10 mouse cellular contexts compared by ENCODE assay signal in genomic region chr8:117388370-117388769, GRCm38 (mm10).
A peak's percentile ranks its signal among the peaks of the same experiment; 100 is the strongest.
DNase-seq lines count a peak whose midpoint lies in the region; ATAC-seq lines count a peak whose summit lies in the region.
"Had no signal": no experiment of that assay in that cellular context is flagged by ENCODE, and none has a peak within 500 bp of the region (broad histone marks: within the 10 kb centered on the region; RNA-seq: fewer than 3 reads in every experiment).

No protein-coding gene starts in this region.

- DNase-seq in liver: no peak
- peak; percentile 52 for DNase-seq in adrenal gland, postnatal 25 days
- peak; percentile 57 for DNase-seq in kidney, adult 9 months
- no peak for DNase-seq in embryo, embryonic 10 days (ENCODE audit: low spot score)
- DNase-seq in cerebellum, postnatal 14 days: no peak
- DNase-seq: gastrocnemius, postnatal 10 days had no signal

- H3K9ac ChIP-seq in liver, embryonic 12.5 days: no peak overlapping the region
- H3K9ac ChIP-seq in neural tube, embryonic 15.5 days (replicated peaks): no peak overlapping the region
- H3K9ac ChIP-seq: neural tube, embryonic 12.5 days had no signal

- 0 out of 2 replicates have a peak overlapping the region, but pooled peaks have one; percentile 17 for H3K27ac ChIP-seq in liver, embryonic 12.5 days
- H3K27ac ChIP-seq in neural tube, embryonic 15.5 days (replicated peaks): no peak overlapping the region; the same call in 1 of the 2 replicates
- H3K27ac ChIP-seq: neural tube, embryonic 12.5 days had no signal

- no peak overlapping the region for H3K4me2 ChIP-seq in liver, embryonic 12.5 days
- H3K4me2 ChIP-seq in neural tube, embryonic 15.5 days: no peak overlapping the region
- H3K4me2 ChIP-seq: neural tube, embryonic 12.5 days had no signal

- H3K4me1 ChIP-seq in liver, embryonic 12.5 days: no peaks in the 10 kb centered on the region; the same call in 1 of the 2 replicates
- H3K4me1 ChIP-seq in neural tube, embryonic 15.5 days: peaks cover 23% of the 10 kb centered on the region

- H3K9me3 ChIP-seq in liver, embryonic 12.5 days (replicated peaks): no peaks in the 10 kb centered on the region
- H3K9me3 ChIP-seq in neural tube, embryonic 15.5 days (replicated peaks): no peaks in the 10 kb centered on the region
- H3K9me3 ChIP-seq: megakaryocyte, embryonic 14.5 days had no signal

- H3K36me3 ChIP-seq in liver, embryonic 12.5 days: peaks cover 52% of the 10 kb centered on the region
- peaks cover 3% of the 10 kb centered on the region; the same call in 1 of the 2 replicates for H3K36me3 ChIP-seq in neural tube, embryonic 15.5 days

- H3K27me3 ChIP-seq in liver, embryonic 12.5 days (replicated peaks): no peaks in the 10 kb centered on the region
- H3K27me3 ChIP-seq in neural tube, embryonic 15.5 days (replicated peaks): no peaks in the 10 kb centered on the region
- H3K27me3 ChIP-seq: megakaryocyte, embryonic 14.5 days; neural tube, embryonic 12.5 days had no signal

- ATAC-seq in liver, embryonic 12.5 days: no peak
- ATAC-seq in neural tube, embryonic 15.5 days (ENCODE audit: low FRiP score): peak; percentile 16; the same call in 1 of the 2 replicates

- 74% methylated on average over 8 of the region's 8 CpGs for WGBS in liver, embryonic 12.5 days (ENCODE audit: insufficient replicate concordance)
- 28% methylated on average over 8 of the region's 8 CpGs for WGBS in neural tube, embryonic 15.5 days

- no peak overlapping the region for H3K4me3 ChIP-seq in liver, embryonic 12.5 days
- no peak overlapping the region for H3K4me3 ChIP-seq in neural tube, embryonic 15.5 days (replicated peaks)
- H3K4me3 ChIP-seq: megakaryocyte, embryonic 14.5 days; neural tube, embryonic 12.5 days had no signal

Comparison
In these comparisons a context has a peak if more than half of its experiments do, and no peak if none do; other contexts are left out.
1. DNase-seq: peak in adrenal gland, postnatal 25 days (single experiment) and kidney, adult 9 months (single experiment); none in liver (single experiment), embryo, embryonic 10 days (single experiment) and cerebellum, postnatal 14 days (0 of 2).